Mouse (Mus musculus): ENCODE measurements around the gene Timm10. TPM values are rescaled to one million over a fixed set of nuclear protein-coding genes. Genes with fewer than 3 reads are reported as not detected.
A peak's percentile ranks its signal among the peaks of the same experiment; 100 is the strongest.
"Not testable (repeated sequence)": the region's sequence is repeated elsewhere in the genome, so short reads cannot be mapped to it uniquely, and the experiment has no call there.

Timm10 gene
- polyA plus RNA-seq, 1 experiment from 2014 or later: 43.0 TPM

DNA sequence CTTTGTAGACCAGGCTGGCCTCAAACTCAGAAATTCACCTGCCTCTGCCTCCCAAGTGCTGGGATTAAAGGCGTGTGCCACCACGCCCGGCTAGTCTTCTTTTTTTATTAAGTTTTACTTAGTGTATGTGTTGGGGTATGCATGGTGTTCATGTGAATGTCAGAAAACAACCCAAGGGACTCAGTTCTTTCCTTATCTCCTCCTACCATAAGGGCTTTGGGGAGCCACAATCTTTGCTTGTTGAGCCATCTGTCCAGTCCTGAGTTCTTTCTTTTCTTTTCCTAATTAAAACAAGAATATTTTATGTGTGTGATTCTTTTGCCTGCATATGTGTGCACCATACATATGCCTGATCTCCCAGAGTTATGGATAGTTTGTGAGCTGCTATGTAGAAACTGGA is 33.6 kb upstream of the Timm10 start:
- Histone ChIP-seq H3K4me1 (replicated peaks; ENCODE audit: control insufficient read depth, insufficient read depth, low read length) (no peaks in the 10 kb centered on the region), H3K4me3 (ENCODE audit: low read depth, low read length) (no peak overlapping the region), H3K9me3 (ENCODE audit: control insufficient read depth, low read length) (no peaks in the 10 kb centered on the region), H3K27me3 (ENCODE audit: control insufficient read depth, insufficient read depth, low read length) (no peaks in the 10 kb centered on the region), H3K27ac (ENCODE audit: low read depth, low read length) (no peak overlapping the region), H3K4me2 (ENCODE audit: low read depth, low read length, severe bottlenecking) (no peak overlapping the region), H3K9ac (ENCODE audit: low read length) (no peak overlapping the region), H3K36me3 (ENCODE audit: control insufficient read depth, insufficient read depth, low read length) (no peaks in the 10 kb centered on the region)
- DNase-seq (ENCODE audit: low spot score) (no peak), ATAC-seq (replicated peaks; ENCODE audit: low FRiP score) (no peak)
- WGBS: 83% methylated on average over 3 of the region's 3 CpGs

DNA sequence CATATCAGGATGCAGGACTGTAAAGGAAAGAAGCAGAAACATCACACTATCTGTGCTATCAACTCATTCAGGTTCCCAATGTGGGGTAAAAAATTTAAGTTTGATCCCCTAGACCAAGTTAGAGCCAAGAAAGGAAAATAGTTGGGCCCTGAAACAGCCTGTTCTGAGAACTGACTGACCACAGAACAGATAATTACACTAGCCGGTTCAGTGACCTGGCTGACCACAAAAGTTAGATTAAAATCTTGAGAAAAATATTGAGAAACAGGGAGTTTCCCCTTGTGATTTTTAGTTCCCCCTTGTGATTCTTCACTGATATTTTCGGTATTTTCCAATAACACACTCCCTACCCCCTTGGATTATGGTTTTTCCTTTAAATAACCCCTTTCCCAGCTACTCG is 32.9 kb upstream of the Timm10 start:
- no peaks in the 10 kb centered on the region for H3K36me3 ChIP-seq (ENCODE audit: control insufficient read depth, insufficient read depth, low read length)
- no peak overlapping the region for H3K4me3 ChIP-seq (ENCODE audit: low read depth, low read length)
- no peak overlapping the region for H3K4me2 ChIP-seq (ENCODE audit: low read depth, low read length, severe bottlenecking)
- no peaks in the 10 kb centered on the region for H3K9me3 ChIP-seq (ENCODE audit: control insufficient read depth, low read length)
- ATAC-seq (replicated peaks; ENCODE audit: low FRiP score): no peak
- WGBS: 87% methylated on average over 3 of the region's 3 CpGs
- no peaks in the 10 kb centered on the region for H3K4me1 ChIP-seq (replicated peaks; ENCODE audit: control insufficient read depth, insufficient read depth, low read length)
- no peak overlapping the region for H3K27ac ChIP-seq (ENCODE audit: low read depth, low read length)
- no peak overlapping the region for H3K9ac ChIP-seq (ENCODE audit: low read length)
- no peaks in the 10 kb centered on the region for H3K27me3 ChIP-seq (ENCODE audit: control insufficient read depth, insufficient read depth, low read length)
- no peak for DNase-seq (ENCODE audit: low spot score)

DNA sequence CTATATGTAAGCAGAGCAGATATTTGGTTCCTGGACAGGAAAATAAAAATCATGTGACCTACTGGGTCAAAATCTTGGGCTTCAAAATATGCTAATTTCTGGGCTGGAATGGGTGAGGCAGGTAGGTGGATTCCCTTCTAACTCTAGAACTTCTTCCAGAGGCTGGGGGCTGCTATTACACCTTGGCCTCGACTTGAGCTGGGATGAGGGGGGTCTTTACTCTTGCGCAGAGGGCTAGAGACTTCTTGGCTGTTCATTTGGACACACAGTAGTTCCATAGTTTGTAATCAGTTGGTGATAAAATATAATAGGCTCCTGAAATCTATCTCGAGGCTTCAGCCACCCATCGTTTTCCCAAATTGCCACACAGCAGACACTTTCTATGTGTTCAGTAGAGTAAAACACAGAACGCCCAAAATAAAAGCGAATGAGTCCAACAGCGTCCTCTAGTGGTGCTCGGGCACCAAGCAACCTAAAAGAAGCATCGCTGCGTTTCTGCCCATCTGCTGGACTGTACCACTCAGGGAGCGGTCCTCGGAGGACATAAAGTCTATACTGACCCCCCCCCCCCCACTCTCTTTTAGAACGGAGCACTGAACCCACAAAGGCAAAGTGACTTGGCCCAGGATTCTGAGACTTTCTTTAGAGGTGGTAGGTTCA is 28.8 kb upstream of the Timm10 start:
- Histone ChIP-seq H3K4me1 (replicated peaks; ENCODE audit: control insufficient read depth, insufficient read depth, low read length) (no peaks in the 10 kb centered on the region), H3K4me2 (ENCODE audit: low read depth, low read length, severe bottlenecking) (peak overlapping the region; percentile 59), H3K36me3 (ENCODE audit: control insufficient read depth, insufficient read depth, low read length) (no peaks in the 10 kb centered on the region), H3K27ac (ENCODE audit: low read depth, low read length) (0 out of 2 replicates have a peak overlapping the region, but pooled peaks have one; percentile 2), H3K9ac (ENCODE audit: low read length) (peak overlapping the region; percentile 66), H3K9me3 (ENCODE audit: control insufficient read depth, low read length) (no peaks in the 10 kb centered on the region), H3K4me3 (ENCODE audit: low read depth, low read length) (peak overlapping the region; percentile 52), H3K27me3 (ENCODE audit: control insufficient read depth, insufficient read depth, low read length) (no peaks in the 10 kb centered on the region)
- peak; percentile 69 for ATAC-seq (replicated peaks; ENCODE audit: low FRiP score)
- 11% methylated on average over 13 of the region's 13 CpGs for WGBS
- peak; percentile 87 for DNase-seq (ENCODE audit: low spot score)

DNA sequence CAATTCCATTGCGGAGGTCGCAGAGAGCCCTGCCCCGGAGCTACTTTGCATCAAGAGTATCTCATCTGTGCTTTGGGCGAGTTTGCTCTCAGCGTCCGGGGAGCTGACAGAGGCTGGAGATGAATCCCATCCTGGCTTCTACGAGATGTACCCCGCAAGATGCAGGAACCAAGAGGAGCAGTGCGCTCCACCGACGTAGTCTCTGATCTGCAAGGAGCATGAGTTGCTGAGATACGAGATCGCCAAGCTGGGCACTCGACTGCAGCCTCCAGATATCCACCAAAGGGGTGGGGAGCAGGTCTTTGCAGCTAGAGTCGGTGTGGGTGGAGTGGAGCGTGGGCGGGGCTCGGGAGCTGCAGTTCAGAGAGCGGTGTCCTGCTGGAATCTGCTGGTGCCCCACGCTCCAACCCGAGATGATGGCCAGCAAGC is 28.3 kb upstream of the Timm10 start, which contains the start of gene Ube2l6:
Ube2l6 (plus strand) TSS at position 336 of the 429 bp plus-strand sequence.
- Histone ChIP-seq H3K4me2 (ENCODE audit: low read depth, low read length, severe bottlenecking) (peak within 1 kb of the TSS; percentile 59), H3K9me3 (ENCODE audit: control insufficient read depth, low read length) (no peaks in the 10 kb centered on the region), H3K27me3 (ENCODE audit: control insufficient read depth, insufficient read depth, low read length) (no peaks in the 10 kb centered on the region), H3K4me1 (replicated peaks; ENCODE audit: control insufficient read depth, insufficient read depth, low read length) (no peaks in the 10 kb centered on the region), H3K27ac (ENCODE audit: low read depth, low read length) (0 out of 2 replicates have a peak within 1 kb of the TSS, but pooled peaks have one; percentile 2), H3K4me3 (ENCODE audit: low read depth, low read length) (peak within 1 kb of the TSS; percentile 52), H3K36me3 (ENCODE audit: control insufficient read depth, insufficient read depth, low read length) (no peaks in the 10 kb centered on the region), H3K9ac (ENCODE audit: low read length) (peak within 1 kb of the TSS; percentile 66)
- WGBS: under 1% methylated on average over 21 of the region's 21 CpGs
- peak; percentile 86 for DNase-seq (ENCODE audit: low spot score)
- peak; percentile 85 for ATAC-seq (replicated peaks; ENCODE audit: low FRiP score)

DNA sequence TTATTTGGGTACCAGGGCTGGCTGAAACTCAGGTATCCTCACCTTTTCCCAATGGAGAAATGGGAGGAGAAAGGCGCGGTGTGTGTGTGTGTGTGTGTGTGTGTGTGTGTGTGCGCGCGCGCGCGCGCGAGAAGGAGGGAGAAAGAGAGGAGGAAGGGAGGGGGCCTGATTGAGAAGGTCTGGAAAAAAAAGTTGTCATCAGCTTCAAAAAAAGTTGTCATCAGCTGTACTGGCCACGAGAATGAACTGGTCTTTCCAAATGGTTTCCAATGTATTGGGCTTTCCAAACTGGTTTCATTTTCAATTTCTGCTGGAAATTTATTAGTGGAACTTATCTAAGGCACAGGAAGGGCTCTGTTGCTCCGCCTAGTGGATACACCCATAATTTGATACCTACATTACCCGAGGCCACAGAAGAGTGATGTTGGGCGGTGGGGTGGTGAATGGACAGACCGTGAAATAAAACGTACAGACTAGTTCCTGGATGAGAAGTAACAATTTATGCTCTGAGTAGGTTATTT is 27.7 kb upstream of the Timm10 start:
- H3K36me3 ChIP-seq (ENCODE audit: control insufficient read depth, insufficient read depth, low read length): no peaks in the 10 kb centered on the region
- H3K9me3 ChIP-seq (ENCODE audit: control insufficient read depth, low read length): no peaks in the 10 kb centered on the region
- peak overlapping the region; percentile 52 for H3K4me3 ChIP-seq (ENCODE audit: low read depth, low read length)
- H3K27me3 ChIP-seq (ENCODE audit: control insufficient read depth, insufficient read depth, low read length): no peaks in the 10 kb centered on the region
- DNase-seq (ENCODE audit: low spot score) (peak; percentile 65), ATAC-seq (replicated peaks; ENCODE audit: low FRiP score) (peak; percentile 63)
- H3K4me1 ChIP-seq (replicated peaks; ENCODE audit: control insufficient read depth, insufficient read depth, low read length): no peaks in the 10 kb centered on the region
- no peak overlapping the region for H3K27ac ChIP-seq (ENCODE audit: low read depth, low read length)
- WGBS: 2% methylated on average over 11 of the region's 16 CpGs
- peak overlapping the region; percentile 66 for H3K9ac ChIP-seq (ENCODE audit: low read length)
- H3K4me2 ChIP-seq (ENCODE audit: low read depth, low read length, severe bottlenecking): peak overlapping the region; percentile 59

DNA sequence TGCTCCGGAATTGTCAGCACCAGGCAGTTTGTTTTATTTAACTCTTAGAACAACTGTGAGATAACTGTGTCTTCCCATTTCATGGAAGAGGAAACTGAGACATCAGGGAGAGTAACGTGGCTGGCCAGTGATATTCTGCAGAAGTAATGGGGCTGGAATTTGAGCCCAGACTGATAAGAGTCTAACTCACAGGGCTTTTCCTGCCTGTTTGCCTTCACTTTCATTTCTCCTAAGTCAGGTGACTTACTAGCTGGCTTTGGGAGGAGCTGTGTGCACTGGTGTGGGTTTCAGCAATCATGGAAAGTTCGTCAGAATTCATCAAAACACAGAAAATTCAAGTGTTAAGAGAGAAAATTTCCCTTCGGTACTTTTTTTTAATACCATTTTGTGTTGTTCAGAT is 26.5 kb upstream of the Timm10 start:
- Histone ChIP-seq H3K27me3 (ENCODE audit: control insufficient read depth, insufficient read depth, low read length) (no peaks in the 10 kb centered on the region), H3K9ac (ENCODE audit: low read length) (no peak overlapping the region), H3K36me3 (ENCODE audit: control insufficient read depth, insufficient read depth, low read length) (no peaks in the 10 kb centered on the region), H3K4me2 (ENCODE audit: low read depth, low read length, severe bottlenecking) (0 out of 2 replicates have a peak overlapping the region, but pooled peaks have one; percentile 8), H3K9me3 (ENCODE audit: control insufficient read depth, low read length) (no peaks in the 10 kb centered on the region), H3K27ac (ENCODE audit: low read depth, low read length) (no peak overlapping the region), H3K4me1 (replicated peaks; ENCODE audit: control insufficient read depth, insufficient read depth, low read length) (no peaks in the 10 kb centered on the region), H3K4me3 (ENCODE audit: low read depth, low read length) (no peak overlapping the region)
- no peak for DNase-seq (ENCODE audit: low spot score)
- WGBS: 83% methylated on average over 4 of the region's 4 CpGs
- no peak for ATAC-seq (replicated peaks; ENCODE audit: low FRiP score)

DNA sequence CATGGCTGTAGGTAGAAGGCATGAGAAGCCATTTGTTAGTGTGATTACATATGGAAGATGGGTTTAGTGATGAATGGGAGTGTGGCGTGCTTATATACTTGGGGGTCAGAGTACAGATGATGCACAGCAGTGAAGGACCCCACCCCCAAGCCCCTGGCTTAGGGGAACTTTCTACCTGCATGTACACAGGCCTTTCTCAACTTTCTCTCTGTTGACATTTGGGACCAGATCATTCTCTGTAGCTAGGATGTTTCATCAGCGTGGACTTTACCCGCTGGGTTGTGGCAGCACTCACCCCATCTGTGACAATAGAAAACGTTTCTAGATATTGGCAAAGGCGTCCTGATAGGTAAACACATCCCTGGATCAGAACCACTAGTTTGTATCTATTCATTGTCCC is 25.6 kb upstream of the Timm10 start:
- H3K4me2 ChIP-seq (ENCODE audit: low read depth, low read length, severe bottlenecking); H3K36me3 ChIP-seq (ENCODE audit: control insufficient read depth, insufficient read depth, low read length); ATAC-seq (replicated peaks; ENCODE audit: low FRiP score); H3K4me1 ChIP-seq (replicated peaks; ENCODE audit: control insufficient read depth, insufficient read depth, low read length); H3K4me3 ChIP-seq (ENCODE audit: low read depth, low read length); H3K9ac ChIP-seq (ENCODE audit: low read length); H3K27ac ChIP-seq (ENCODE audit: low read depth, low read length); H3K27me3 ChIP-seq (ENCODE audit: control insufficient read depth, insufficient read depth, low read length); DNase-seq (ENCODE audit: low spot score); H3K9me3 ChIP-seq (ENCODE audit: control insufficient read depth, low read length): not testable (repeated sequence)
- WGBS: 93% methylated on average over 4 of the region's 5 CpGs

DNA sequence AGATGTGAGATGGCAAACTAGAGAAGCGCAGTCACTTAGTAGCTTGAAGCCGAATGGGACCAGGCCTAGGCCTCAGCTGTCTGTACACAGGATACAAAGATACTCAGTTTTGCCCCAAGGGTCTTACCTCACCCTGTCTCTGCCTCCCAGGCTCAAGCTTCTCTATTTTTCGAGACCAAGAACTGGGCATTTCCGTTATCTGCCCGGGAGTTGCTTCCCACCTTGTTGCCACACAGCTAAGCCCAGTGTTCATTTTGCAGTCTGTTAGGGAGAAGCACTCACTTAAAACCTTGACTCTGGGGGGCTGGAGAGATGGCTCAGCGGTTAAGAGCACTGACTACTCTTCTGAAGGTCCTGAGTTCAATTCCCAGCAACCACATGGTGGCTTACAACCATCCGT is 22.8 kb upstream of the Timm10 start:
- Histone ChIP-seq H3K4me3 (ENCODE audit: low read depth, low read length) (no peak overlapping the region), H3K9ac (ENCODE audit: low read length) (no peak overlapping the region), H3K9me3 (ENCODE audit: control insufficient read depth, low read length) (no peaks in the 10 kb centered on the region), H3K27me3 (ENCODE audit: control insufficient read depth, insufficient read depth, low read length) (no peaks in the 10 kb centered on the region), H3K36me3 (ENCODE audit: control insufficient read depth, insufficient read depth, low read length) (no peaks in the 10 kb centered on the region), H3K27ac (ENCODE audit: low read depth, low read length) (no peak overlapping the region), H3K4me2 (ENCODE audit: low read depth, low read length, severe bottlenecking) (no peak overlapping the region), H3K4me1 (replicated peaks; ENCODE audit: control insufficient read depth, insufficient read depth, low read length) (no peaks in the 10 kb centered on the region)
- WGBS: 90% methylated on average over 7 of the region's 7 CpGs
- ATAC-seq (replicated peaks; ENCODE audit: low FRiP score) (no peak), DNase-seq (ENCODE audit: low spot score) (no peak)

DNA sequence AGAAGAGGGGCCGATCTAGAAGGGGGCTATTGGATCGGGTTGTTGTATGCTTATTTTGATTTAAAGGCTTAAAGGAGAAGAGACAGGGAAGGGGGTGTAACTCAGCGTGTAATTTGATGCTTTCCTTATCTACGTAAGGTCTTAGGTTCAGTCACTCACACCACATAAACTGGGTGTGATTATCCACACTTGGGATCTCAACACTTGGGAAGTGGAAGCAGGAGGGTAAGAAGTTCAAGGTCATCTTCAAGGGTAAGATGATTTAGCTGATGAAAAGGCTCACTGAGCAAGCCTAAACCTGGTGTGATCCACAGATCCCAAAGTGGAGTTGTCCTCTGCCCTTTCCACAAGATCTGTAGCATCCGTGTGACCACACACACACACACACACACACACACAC is 20.3 kb upstream of the Timm10 start:
- Histone ChIP-seq H3K27me3 (ENCODE audit: control insufficient read depth, insufficient read depth, low read length) (no peaks in the 10 kb centered on the region), H3K4me2 (ENCODE audit: low read depth, low read length, severe bottlenecking) (no peak overlapping the region), H3K4me3 (ENCODE audit: low read depth, low read length) (no peak overlapping the region), H3K4me1 (replicated peaks; ENCODE audit: control insufficient read depth, insufficient read depth, low read length) (no peaks in the 10 kb centered on the region; the same call in 1 of the 2 replicates), H3K27ac (ENCODE audit: low read depth, low read length) (no peak overlapping the region), H3K9ac (ENCODE audit: low read length) (no peak overlapping the region), H3K9me3 (ENCODE audit: control insufficient read depth, low read length) (no peaks in the 10 kb centered on the region), H3K36me3 (ENCODE audit: control insufficient read depth, insufficient read depth, low read length) (no peaks in the 10 kb centered on the region)
- DNase-seq (ENCODE audit: low spot score) (no peak), ATAC-seq (replicated peaks; ENCODE audit: low FRiP score) (no peak)
- WGBS: 74% methylated on average over 5 of the region's 5 CpGs

All from forebrain, embryonic 11.5 days (tissue).